Mouse (Mus musculus): Measurements from ENCODE around the gene BC049352. TPM values are rescaled to one million over a fixed set of nuclear protein-coding genes. Genes with fewer than 3 reads are reported as not detected.

BC049352 gene
- 1.7 and 8.6 TPM in 2 replicates for polyA plus RNA-seq (2012; ENCODE audit: insufficient read depth, insufficient read length, missing spikeins)

GRCm38 (mm10) chr9:45181770-45182169, at the start of gene BC049352:
TSS of gene BC049352 (plus strand) at chr9:45182007.
- Histone ChIP-seq H3K4me3 (ENCODE audit: insufficient read depth, low read depth, low read length) (no peak within 1 kb of the TSS), H3K4me1 (ENCODE audit: control insufficient read depth, insufficient read depth, insufficient read length, low read length) (peaks cover 4% of the 10 kb centered on the region; the same call in 1 of the 2 replicates), H3K27ac (replicated peaks; ENCODE audit: low read depth, low read length) (no peak within 1 kb of the TSS)

- H3K4me1 ChIP-seq (ENCODE audit: control insufficient read depth, insufficient read depth, insufficient read length, low read length) = no peaks in the 10 kb centered on the region
- H3K4me3 ChIP-seq (ENCODE audit: insufficient read depth, low read depth, low read length) = no peak overlapping the region
- H3K27ac ChIP-seq (replicated peaks; ENCODE audit: low read depth, low read length) = no peak overlapping the region
Observed at GRCm38 (mm10) chr9:45133484-45134310, 48.1 kb upstream of the BC049352 start.

- Histone ChIP-seq H3K4me3 (ENCODE audit: insufficient read depth, low read depth, low read length) (no peak overlapping the region), H3K27ac (replicated peaks; ENCODE audit: low read depth, low read length) (no peak overlapping the region), H3K4me1 (ENCODE audit: control insufficient read depth, insufficient read depth, insufficient read length, low read length) (no peaks in the 10 kb centered on the region)
Observed at GRCm38 (mm10) chr9:45136442-45137169, 45.2 kb upstream of the BC049352 start.

GRCm38 (mm10) chr9:45138191-45139032, 43.4 kb upstream of the BC049352 start, which contains the start of gene Scn4b:
TSS of gene Scn4b (plus strand) at chr9:45138395.
- peak within 1 kb of the TSS; percentile 40 for H3K4me3 ChIP-seq (ENCODE audit: insufficient read depth, low read depth, low read length)
- no peak within 1 kb of the TSS for H3K27ac ChIP-seq (replicated peaks; ENCODE audit: low read depth, low read length)
- H3K4me1 ChIP-seq (ENCODE audit: control insufficient read depth, insufficient read depth, insufficient read length, low read length) = no peaks in the 10 kb centered on the region

GRCm38 (mm10) chr9:45139082-45139481, 42.7 kb upstream of the BC049352 start:
- no peak overlapping the region for H3K27ac ChIP-seq (replicated peaks; ENCODE audit: low read depth, low read length)
- peak overlapping the region; percentile 40; the same call in 1 of the 2 replicates for H3K4me3 ChIP-seq (ENCODE audit: insufficient read depth, low read depth, low read length)
- H3K4me1 ChIP-seq (ENCODE audit: control insufficient read depth, insufficient read depth, insufficient read length, low read length) = no peaks in the 10 kb centered on the region

- Histone ChIP-seq H3K4me1 (ENCODE audit: control insufficient read depth, insufficient read depth, insufficient read length, low read length) (no peaks in the 10 kb centered on the region), H3K4me3 (ENCODE audit: insufficient read depth, low read depth, low read length) (no peak overlapping the region), H3K27ac (replicated peaks; ENCODE audit: low read depth, low read length) (no peak overlapping the region)
Observed at GRCm38 (mm10) chr9:45140945-45141344, 40.9 kb upstream of the BC049352 start.

- Histone ChIP-seq H3K4me1 (ENCODE audit: control insufficient read depth, insufficient read depth, insufficient read length, low read length) (no peaks in the 10 kb centered on the region), H3K4me3 (ENCODE audit: insufficient read depth, low read depth, low read length) (no peak overlapping the region), H3K27ac (replicated peaks; ENCODE audit: low read depth, low read length) (no peak overlapping the region)
Observed at GRCm38 (mm10) chr9:45142686-45143085, 39.1 kb upstream of the BC049352 start.

GRCm38 (mm10) chr9:45145533-45146266, 36.1 kb upstream of the BC049352 start:
- Histone ChIP-seq H3K27ac (replicated peaks; ENCODE audit: low read depth, low read length) (no peak overlapping the region), H3K4me1 (ENCODE audit: control insufficient read depth, insufficient read depth, insufficient read length, low read length) (no peaks in the 10 kb centered on the region), H3K4me3 (ENCODE audit: insufficient read depth, low read depth, low read length) (peak overlapping the region; percentile 8; the same call in 1 of the 2 replicates)

GRCm38 (mm10) chr9:45146267-45146597, 35.6 kb upstream of the BC049352 start:
- peak overlapping the region; percentile 8; the same call in 1 of the 2 replicates for H3K4me3 ChIP-seq (ENCODE audit: insufficient read depth, low read depth, low read length)
- no peak overlapping the region for H3K27ac ChIP-seq (replicated peaks; ENCODE audit: low read depth, low read length)
- H3K4me1 ChIP-seq (ENCODE audit: control insufficient read depth, insufficient read depth, insufficient read length, low read length) = no peaks in the 10 kb centered on the region

- no peak overlapping the region for H3K27ac ChIP-seq (replicated peaks; ENCODE audit: low read depth, low read length)
Observed at GRCm38 (mm10) chr9:45150933-45151332, 30.9 kb upstream of the BC049352 start.

GRCm38 (mm10) chr9:45153361-45153760, 28.4 kb upstream of the BC049352 start:
- H3K4me3 ChIP-seq (ENCODE audit: insufficient read depth, low read depth, low read length) = no peak overlapping the region
- no peaks in the 10 kb centered on the region for H3K4me1 ChIP-seq (ENCODE audit: control insufficient read depth, insufficient read depth, insufficient read length, low read length)
- no peak overlapping the region for H3K27ac ChIP-seq (replicated peaks; ENCODE audit: low read depth, low read length)

More at GRCm38 (mm10) chr9:45150933-45151332, 30.9 kb upstream of the BC049352 start:
- no peak overlapping the region for H3K4me3 ChIP-seq (ENCODE audit: insufficient read depth, low read depth, low read length)
- H3K4me1 ChIP-seq (ENCODE audit: control insufficient read depth, insufficient read depth, insufficient read length, low read length) = no peaks in the 10 kb centered on the region

- no peak overlapping the region for H3K4me3 ChIP-seq (ENCODE audit: insufficient read depth, low read depth, low read length)
- H3K4me1 ChIP-seq (ENCODE audit: control insufficient read depth, insufficient read depth, insufficient read length, low read length) = no peaks in the 10 kb centered on the region
- H3K27ac ChIP-seq (replicated peaks; ENCODE audit: low read depth, low read length) = no peak overlapping the region
Observed at GRCm38 (mm10) chr9:45167903-45168302, 13.9 kb upstream of the BC049352 start.

GRCm38 (mm10) chr9:45170150-45170549, 11.7 kb upstream of the BC049352 start:
- no peaks in the 10 kb centered on the region for H3K4me1 ChIP-seq (ENCODE audit: control insufficient read depth, insufficient read depth, insufficient read length, low read length)
- no peak overlapping the region for H3K27ac ChIP-seq (replicated peaks; ENCODE audit: low read depth, low read length)
- H3K4me3 ChIP-seq (ENCODE audit: insufficient read depth, low read depth, low read length) = no peak overlapping the region

- Histone ChIP-seq H3K4me1 (ENCODE audit: control insufficient read depth, insufficient read depth, insufficient read length, low read length) (no peaks in the 10 kb centered on the region), H3K27ac (replicated peaks; ENCODE audit: low read depth, low read length) (no peak overlapping the region), H3K4me3 (ENCODE audit: insufficient read depth, low read depth, low read length) (no peak overlapping the region)
Observed at GRCm38 (mm10) chr9:45171073-45171610, 10.7 kb upstream of the BC049352 start.
